Mouse (Mus musculus) heart, postnatal 10 days (tissue): ENCODE data around the gene Cnr2. TPM values are rescaled to one million over a fixed set of nuclear protein-coding genes. Genes with fewer than 3 reads are reported as not detected.

ENCODE experiments used
- DNase-seq, 2 experiments: peaks; one replicate each; pipeline ENCODE4 v3.0.0; 2021
- intact Hi-C: fragments of 180-260 bp; cut with DNase I; formaldehyde crosslinking; loops from one replicate; pipeline ENCODE4 v1.15.1; 2025
- total RNA-seq, 2 experiments: library from RNA; stranded (reverse); gene quantifications; 2 replicates each; pipeline ENCODE4 v1.2.3; 2021

The Cnr2 gene
- total RNA-seq, 2 experiments from 2014 or later: 0.77 to 0.94 TPM

DNA sequence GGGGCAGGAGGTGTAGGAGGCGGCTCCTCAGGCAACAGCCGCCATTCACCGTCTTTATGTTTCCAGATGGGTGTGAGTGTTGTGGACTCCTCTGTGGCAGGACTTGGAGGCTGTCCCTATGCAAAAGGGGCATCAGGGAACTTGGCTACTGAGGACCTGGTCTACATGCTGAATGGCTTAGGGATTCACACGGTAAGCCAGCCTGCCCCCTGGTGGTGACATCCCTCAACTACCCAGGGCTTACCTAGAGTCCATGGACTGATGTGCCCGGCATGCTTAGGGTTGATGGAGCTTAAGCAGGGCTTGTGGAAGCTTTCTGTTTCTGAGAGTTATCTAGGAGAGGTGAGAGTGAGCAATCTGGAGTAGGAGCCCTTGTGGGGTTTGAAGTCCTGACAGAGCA, 65.5 kb downstream of the Cnr2 start:
- intact Hi-C loops: loop anchor here (2.0 to 5.0 kb wide), 2 partner anchors 70 to 202 kb away; no protein-coding TSS in a partner anchor
- peak; percentile 80 to 90 for DNase-seq

DNA sequence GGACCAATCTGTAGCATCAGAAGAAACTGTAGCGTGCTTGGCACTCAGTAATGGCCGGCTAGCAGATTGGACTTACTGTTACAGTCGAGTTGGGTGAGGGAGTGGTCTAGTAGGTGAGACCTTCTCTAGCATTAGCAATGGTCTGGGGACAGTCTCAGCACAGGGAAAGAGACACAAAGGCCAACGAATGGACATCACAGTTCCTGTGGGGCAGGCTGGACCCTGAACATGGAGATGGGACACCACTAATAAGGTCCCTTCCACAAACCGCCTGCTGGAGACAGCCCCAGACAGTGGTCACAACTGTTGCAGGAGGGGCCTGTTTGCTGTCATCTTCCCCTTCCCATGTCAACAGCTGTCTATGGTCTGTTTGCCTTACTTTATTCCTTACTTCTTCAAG, 66.5 kb downstream of the Cnr2 start:
- DNase-seq: no peak
- intact Hi-C loops: loop anchor here (2.0 to 5.0 kb wide), 2 partner anchors 71 to 201 kb away; no protein-coding TSS in a partner anchor

DNA sequence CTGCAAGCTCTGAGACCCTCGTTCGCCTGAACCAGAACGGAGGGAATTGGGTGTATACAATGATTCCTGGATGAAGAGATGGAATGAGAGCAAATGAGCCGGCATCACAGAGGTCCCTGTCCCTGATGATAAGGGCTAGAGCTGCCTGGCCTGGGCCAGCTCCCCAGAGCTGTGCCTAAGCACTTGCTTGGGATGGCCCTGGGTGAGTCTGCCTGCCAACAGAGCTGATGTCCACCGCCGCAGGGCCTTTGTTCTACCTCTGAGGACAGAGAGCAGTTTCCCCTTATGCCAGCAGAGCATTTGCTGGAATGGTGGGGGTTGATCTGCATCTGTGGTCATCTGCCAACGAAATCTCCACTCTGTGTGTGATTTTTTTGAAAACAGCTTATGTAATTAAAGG, 67.0 kb downstream of the Cnr2 start:
- DNase-seq: no peak
- intact Hi-C loops: loop anchor here (5.0 kb wide), 1 partner anchor 200 kb away; no protein-coding TSS in a partner anchor

DNA sequence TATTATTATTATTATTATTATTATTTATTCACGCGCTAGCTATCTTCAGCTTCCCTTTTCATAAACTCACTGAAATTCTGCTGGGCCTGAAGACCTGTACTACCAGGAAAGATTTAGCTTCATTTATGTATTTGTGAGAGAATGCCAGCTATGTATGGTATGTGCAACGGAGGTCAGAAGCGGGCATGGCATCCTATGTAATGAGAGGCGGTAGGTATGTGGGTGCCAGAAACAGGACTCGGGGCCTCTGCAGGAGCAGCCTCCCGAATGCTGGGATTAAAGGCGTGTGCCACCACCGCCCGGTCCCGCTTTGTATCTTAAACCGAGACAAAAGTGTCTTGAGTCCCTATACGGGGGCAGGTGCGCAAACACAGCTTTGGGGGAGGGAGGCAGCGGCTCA, 67.8 kb downstream of the Cnr2 start:
- DNase-seq: no peak
- intact Hi-C loops: loop anchor here (5.0 kb wide), 1 partner anchor 199 kb away; no protein-coding TSS in a partner anchor

DNA sequence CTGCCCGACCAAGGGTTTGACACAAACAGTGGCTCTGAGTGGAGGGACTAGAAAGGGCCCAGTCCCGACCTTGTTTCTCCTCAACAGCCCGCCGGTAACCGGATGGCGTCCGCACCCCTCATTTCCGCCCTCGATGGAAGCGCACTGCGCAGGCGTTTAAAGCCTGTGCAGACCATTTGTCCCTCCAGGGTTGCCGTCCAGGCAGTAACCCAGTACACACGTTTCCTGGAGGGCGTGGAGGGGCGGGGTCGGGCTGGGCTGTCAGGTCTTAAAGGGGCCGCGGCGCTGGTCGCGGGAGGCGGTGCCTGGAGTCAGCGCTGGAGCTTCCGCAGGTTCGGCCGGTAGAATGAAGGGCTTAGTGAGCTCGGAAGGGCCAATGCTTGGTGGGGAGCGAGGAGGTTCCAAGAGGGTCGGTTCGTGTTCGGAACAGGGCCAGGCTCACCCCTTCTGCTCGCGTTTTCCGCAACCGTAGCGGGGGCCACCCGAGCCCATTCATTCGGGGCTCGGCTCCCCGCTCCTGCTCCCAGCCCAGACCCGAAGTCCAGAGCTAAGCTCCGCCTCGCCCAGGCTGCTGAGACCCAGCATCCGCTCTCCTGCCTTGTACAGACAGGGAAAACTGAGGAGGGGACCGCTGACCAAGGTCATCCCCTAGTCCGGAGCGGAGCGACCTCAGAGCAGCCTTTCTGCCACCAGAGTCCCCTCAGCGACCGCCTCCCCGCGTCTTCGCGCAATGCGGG, 68.4 kb downstream of the Cnr2 start, which contains the start of gene Gale:
TSS of gene Gale (plus strand) at position 271 of the 737 bp plus-strand sequence.
- DNase-seq: peak; percentile 96
- intact Hi-C loops: loop anchor here (5.0 kb wide), 1 partner anchor 199 kb away; no protein-coding TSS in a partner anchor

DNA sequence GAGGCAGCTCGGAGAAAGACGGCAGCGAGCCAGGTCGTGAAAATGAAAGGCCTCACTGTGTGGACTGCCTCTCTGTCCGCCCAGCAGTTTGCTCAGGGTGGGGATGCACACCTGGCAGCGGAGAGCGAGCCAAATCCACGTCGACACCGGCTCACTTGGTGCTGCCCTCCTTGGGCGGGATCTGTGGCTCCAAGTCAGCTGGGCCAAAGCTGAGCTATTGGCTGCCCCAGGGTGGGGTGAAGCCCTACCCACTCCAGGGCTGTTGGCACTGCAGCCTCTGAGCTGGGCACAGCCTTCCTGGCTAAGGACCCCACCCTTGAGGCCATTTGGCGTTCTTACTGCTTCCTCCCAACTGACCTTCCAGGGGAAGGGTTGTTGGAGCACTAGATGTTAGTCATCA, 69.2 kb downstream of the Cnr2 start:
- intact Hi-C loops: loop anchor here (5.0 kb wide), 1 partner anchor 198 kb away; no protein-coding TSS in a partner anchor
- peak; percentile 58 to 61 for DNase-seq

DNA sequence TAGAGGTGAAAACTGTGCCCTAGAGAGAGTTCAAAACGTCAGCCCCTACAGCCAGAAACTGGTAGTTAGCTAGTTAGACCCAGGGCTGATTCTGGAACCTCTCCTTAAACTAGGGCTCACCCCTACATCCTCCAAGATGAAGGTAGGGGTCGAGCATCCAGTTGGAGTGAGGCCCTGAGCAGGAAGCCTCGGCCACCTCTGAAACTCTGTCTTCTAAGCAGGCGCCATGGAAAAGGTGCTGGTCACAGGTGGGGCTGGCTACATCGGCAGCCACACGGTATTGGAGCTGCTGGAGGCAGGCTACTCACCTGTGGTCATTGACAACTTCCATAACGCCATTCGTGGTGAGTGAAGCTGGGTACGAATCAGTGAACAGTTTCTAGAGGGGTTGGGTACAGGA, 69.9 kb downstream of the Cnr2 start:
- intact Hi-C loops: no loop called here
- DNase-seq: no peak

DNA sequence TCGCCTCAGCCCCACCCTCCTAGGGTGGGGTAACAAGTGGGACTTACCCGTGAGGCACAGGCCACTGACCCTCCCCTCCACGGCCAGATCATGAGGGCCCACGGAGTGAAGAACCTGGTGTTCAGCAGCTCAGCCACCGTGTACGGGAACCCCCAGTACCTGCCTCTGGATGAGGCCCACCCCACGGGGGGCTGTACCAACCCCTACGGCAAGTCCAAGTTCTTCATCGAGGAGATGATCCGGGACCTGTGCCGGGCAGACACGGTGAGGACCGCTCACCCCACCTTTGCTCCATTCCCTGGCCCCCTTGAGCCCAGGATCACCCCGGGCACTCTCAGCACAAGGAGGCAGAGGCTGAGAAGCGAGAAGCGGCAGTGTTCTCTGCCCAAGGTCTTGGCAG, 71.1 kb downstream of the Cnr2 start:
- intact Hi-C loops: no loop called here
- DNase-seq: no peak

DNA sequence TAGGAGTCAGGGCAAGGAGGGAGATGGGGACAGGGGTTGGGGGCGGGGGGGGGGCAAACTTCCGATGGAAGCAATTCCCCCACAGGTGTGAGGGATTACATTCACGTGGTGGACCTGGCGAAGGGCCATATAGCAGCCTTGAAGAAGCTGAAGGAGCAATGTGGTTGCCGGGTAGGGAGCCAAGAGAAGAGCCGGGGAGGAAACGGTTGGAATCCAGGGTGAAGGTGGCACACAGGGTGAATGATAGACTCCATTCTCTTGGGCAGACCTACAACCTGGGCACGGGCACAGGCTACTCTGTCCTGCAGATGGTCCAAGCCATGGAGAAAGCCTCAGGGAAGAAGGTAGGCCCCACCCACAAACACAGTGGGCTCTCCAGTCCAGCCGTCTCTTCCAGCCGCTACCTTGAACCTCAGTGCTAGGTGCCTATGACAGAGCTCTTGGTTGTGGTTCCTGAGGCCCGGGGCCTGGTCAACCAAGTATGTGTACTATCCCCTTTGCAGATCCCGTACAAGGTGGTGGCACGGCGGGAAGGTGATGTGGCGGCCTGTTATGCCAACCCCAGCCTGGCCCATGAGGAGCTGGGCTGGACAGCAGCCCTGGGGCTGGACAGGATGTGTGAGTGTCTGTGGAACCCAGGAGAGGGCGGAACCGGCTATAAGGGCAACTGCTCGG, 72.0 kb downstream of the Cnr2 start:
- no peak for DNase-seq
- intact Hi-C loops: no loop called here

DNA sequence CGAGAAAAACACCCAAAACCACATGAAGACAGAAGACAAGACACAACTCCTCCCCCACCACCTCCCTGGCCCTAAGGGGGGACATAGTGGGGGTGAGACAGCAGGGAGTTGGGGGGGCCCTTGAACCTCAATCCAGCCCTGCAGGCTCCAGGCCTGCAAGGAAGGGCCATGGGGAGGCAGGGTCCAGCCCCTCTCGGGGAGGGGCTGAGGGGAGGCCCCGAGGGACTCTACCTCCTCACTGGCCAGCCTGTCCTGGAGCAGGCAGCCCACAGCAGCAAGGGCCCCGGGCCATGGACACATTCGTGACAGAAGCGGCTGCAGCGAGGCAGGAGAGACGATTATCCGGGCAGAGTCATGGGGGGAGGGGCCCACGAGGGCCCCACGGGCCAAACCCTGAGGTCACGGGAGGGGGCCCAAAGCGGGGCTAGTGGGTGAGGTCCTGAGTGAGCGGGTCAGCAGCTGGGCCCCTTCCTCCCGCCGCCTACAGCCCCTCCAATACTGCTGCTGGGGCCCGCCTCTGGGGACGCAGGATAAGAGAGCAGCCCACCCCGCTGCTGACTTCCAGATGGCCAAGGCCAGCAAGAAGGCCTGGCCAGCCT, 73.2 kb downstream of the Cnr2 start:
- peak in 1 of 2 experiments; percentile 21 for DNase-seq
- intact Hi-C loops: no loop called here

DNA sequence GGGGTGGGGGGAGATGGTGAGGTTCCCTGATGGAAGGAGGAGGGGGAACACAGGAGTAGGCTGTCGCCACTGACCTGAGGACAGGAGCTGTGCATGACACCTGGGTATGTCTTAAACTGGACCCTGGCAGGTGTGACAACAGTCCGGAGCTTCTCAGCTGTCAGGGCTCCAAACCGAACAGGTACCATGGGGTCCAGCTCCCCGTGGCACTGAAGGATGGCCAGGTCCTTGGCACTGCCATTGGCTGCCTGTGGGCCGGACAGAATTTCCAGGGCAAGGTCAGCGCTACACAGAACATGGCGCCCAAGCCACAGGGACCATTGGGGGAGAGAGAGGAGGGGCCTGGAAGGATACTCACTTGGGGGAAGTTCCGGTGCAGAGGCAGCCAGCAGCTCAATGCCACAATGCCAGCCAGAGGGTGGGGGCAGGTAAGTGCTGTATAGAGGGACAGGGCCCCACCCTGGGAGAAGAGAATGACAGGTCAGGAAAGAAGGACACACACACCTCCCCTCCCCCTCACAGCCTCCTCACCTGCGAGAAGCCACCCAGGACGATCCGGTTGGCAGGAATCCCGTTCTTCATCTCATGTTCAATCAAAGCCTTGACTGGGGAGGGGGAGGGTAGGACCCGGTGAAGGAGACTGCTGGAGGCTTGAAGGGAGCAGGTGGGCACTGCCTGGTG, 74.0 kb downstream of the Cnr2 start:
- intact Hi-C loops: no loop called here
- no peak for DNase-seq

Other genes with a start within 250 kb of the Cnr2 start
- gene Ifnlr1, start 209.1 kb upstream of the Cnr2 start, total RNA-seq: 1 to 10 TPM; 3.4 to 4.1 TPM
- gene Il22ra1, start 167.2 kb upstream of the Cnr2 start, total RNA-seq: under 1 TPM; 0.22 to 0.64 TPM
- under 1 TPM; 0.77 to 0.84 TPM for gene Myom3, start 135.7 kb upstream of the Cnr2 start, total RNA-seq
- gene Srsf10, start 39.6 kb upstream of the Cnr2 start, total RNA-seq: 10 to 100 TPM; 61.2 to 64.1 TPM
- 100 to 1,000 TPM in 1 of 2 experiments, 10 to 100 TPM in 1; 99.4 to 105 TPM for gene Pnrc2, start 21.5 kb upstream of the Cnr2 start, total RNA-seq
- gene Fuca1, start 25.3 kb downstream of the Cnr2 start, total RNA-seq: 10 to 100 TPM; 43.2 to 44.5 TPM
- gene Hmgcl, start 51.1 kb downstream of the Cnr2 start, total RNA-seq: 10 to 100 TPM; 66.3 to 67.5 TPM
- gene Gale, start 68.3 kb downstream of the Cnr2 start, total RNA-seq: 1 to 10 TPM; 5.2 to 5.7 TPM
- gene Lypla2, start 77.2 kb downstream of the Cnr2 start, total RNA-seq: 10 to 100 TPM; 42.6 to 47.8 TPM
- 10 to 100 TPM; 20.7 to 21.3 TPM for gene Pithd1, start 91.9 kb downstream of the Cnr2 start, total RNA-seq
- gene Eloa, start 126.4 kb downstream of the Cnr2 start, total RNA-seq: 10 to 100 TPM; 34.8 to 36.0 TPM
- gene Rpl11, start 158.0 kb downstream of the Cnr2 start, total RNA-seq: 100 to 1,000 TPM; 318 to 346 TPM
- 100 to 1,000 TPM; 104 TPM for gene Id3, start 248.1 kb downstream of the Cnr2 start, total RNA-seq